Mouse (Mus musculus): ENCODE results near the gene Tprg.

DNA sequence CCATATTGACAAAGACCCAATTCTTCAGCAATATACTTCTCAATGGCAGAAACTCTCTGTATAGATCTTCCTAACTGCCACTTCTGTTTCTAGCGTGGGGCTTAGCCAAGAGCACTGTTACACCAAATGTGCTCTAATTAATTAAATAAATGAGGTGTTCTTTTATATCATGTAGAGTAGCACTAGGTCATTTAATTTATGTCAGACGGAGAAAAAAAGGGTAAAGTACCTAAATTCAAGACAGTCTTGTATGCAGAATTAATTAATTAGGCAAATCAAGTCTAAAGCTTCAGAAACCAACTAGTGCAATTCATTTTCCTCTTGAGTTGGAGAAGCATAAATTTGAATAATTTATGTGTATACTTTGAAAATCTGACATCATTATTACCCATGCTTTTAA lies 7.1 kb downstream of the Tprg start:
- TF ChIP-seq POLR2A (IDR thresholded peaks at IDR 0.05; ENCODE audit: insufficient read depth, low read depth, low read length), result no peak
- no peak for TF ChIP-seq EP300 (IDR thresholded peaks at IDR 0.05; ENCODE audit: insufficient read depth, low read depth, low read length)
- TF ChIP-seq CTCF (IDR thresholded peaks at IDR 0.05), result no peak
